Mouse (Mus musculus): ENCODE measurements around the gene Iqca. TPM values are rescaled to one million over a fixed set of nuclear protein-coding genes. Genes with fewer than 3 reads are reported as not detected.

Gene Iqca
- polyA plus RNA-seq, 1 experiment from 2014 or later, result not detected

DNA sequence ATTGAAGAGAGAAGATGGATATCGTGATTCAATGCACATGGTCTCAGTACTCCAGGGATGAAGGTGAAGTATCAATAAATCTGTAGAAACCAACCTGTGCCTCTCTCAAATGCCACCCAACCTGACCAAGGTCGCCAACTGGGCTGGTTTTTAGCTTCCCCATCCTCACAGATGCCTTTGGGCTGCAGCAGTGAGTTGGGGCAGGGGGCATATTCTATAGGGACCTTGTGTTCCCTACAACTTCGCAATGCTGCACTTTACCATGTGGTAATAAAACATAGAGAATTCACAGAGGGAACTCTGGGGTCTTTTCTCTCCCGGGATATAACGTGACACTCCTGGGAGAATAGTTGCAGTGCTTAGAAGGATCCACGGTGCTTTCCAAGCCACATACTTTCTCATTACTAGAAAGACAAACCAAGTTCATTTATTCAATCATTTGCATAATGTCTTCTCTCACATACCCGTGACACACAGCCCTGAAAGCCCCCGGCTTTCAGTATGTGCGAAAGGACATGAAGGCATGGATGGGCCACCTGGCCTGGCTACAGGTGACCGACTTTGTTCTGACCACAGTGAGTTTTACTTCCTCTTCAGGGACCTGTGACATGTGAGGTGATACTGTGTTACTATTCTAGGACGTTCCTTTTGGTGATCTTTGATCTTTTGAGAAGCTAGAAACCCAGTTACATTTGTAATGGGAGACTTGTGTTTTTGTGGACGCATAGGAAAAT is 27.9 kb upstream of the Iqca start:
- H3K4me3 ChIP-seq (ENCODE audit: low read length), result no peak overlapping the region
- H3K27ac ChIP-seq (ENCODE audit: low read length), result no peak overlapping the region
- no peak overlapping the region for H3K9ac ChIP-seq (ENCODE audit: low read depth, low read length)
- no peak for ATAC-seq
- H3K9me3 ChIP-seq (ENCODE audit: control insufficient read depth, low read length), result no peaks in the 10 kb centered on the region
- no peak overlapping the region for H3K4me2 ChIP-seq (ENCODE audit: low read depth, low read length)
- no peaks in the 10 kb centered on the region for H3K36me3 ChIP-seq (ENCODE audit: control insufficient read depth, insufficient read depth, low read length)
- WGBS, result 84% methylated on average over 12 of the region's 12 CpGs
- no peaks in the 10 kb centered on the region for H3K27me3 ChIP-seq (replicated peaks; ENCODE audit: control insufficient read depth, insufficient read depth, low read length)
- H3K4me1 ChIP-seq (ENCODE audit: control insufficient read depth, insufficient read depth, low read length), result no peaks in the 10 kb centered on the region

DNA sequence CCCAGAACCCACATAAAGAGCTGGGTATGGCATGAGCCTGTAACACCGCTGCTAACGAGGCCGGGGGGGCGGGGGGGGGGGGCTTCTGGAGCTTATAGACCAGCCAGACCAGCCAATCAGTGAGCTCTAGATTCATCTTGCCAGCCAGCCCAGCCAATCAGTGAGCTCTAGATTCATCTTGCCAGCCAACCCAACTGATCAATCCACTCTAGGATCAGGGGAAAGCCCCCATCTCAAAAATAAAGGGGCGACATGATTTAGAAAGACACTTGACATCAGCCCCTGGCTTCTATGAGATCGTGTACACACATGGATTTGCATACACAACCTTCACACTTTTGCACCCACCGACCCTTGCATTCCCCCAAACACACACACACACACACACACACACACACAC is 27.3 kb upstream of the Iqca start:
- Histone ChIP-seq H3K9me3 (ENCODE audit: control insufficient read depth, low read length) (no peaks in the 10 kb centered on the region), H3K4me3 (ENCODE audit: low read length) (no peak overlapping the region), H3K4me1 (ENCODE audit: control insufficient read depth, insufficient read depth, low read length) (no peaks in the 10 kb centered on the region), H3K27ac (ENCODE audit: low read length) (no peak overlapping the region), H3K4me2 (ENCODE audit: low read depth, low read length) (no peak overlapping the region), H3K27me3 (replicated peaks; ENCODE audit: control insufficient read depth, insufficient read depth, low read length) (no peaks in the 10 kb centered on the region), H3K36me3 (ENCODE audit: control insufficient read depth, insufficient read depth, low read length) (no peaks in the 10 kb centered on the region), H3K9ac (ENCODE audit: low read depth, low read length) (no peak overlapping the region)
- ATAC-seq, result no peak
- 86% methylated on average over 7 of the region's 7 CpGs for WGBS

DNA sequence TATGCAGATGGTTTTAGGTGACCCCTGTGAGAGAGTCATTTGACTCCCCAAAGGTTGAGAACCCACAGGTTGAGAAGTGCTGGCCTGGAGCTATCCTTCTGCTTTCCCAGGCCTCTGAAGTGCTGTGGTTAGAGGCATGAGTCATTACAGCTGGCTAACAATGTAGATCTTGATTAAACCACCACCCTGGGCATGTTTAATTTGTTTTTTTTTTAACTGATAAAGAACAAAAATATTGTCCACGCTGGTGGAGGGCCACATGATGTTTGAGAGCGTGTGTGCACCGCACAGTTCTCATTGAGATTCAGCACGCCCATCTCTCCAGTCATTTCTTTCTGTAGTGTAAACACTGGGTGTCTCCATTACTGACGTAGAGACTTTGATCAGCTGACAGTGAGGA is 24.8 kb upstream of the Iqca start:
- WGBS, result 47% methylated on average over 5 of the region's 5 CpGs
- no peaks in the 10 kb centered on the region for H3K4me1 ChIP-seq (ENCODE audit: control insufficient read depth, insufficient read depth, low read length)
- no peak for ATAC-seq
- H3K27ac ChIP-seq (ENCODE audit: low read length), result no peak overlapping the region
- no peaks in the 10 kb centered on the region for H3K36me3 ChIP-seq (ENCODE audit: control insufficient read depth, insufficient read depth, low read length)
- H3K9me3 ChIP-seq (ENCODE audit: control insufficient read depth, low read length), result no peaks in the 10 kb centered on the region
- no peaks in the 10 kb centered on the region for H3K27me3 ChIP-seq (replicated peaks; ENCODE audit: control insufficient read depth, insufficient read depth, low read length)
- H3K4me3 ChIP-seq (ENCODE audit: low read length), result no peak overlapping the region
- no peak overlapping the region for H3K9ac ChIP-seq (ENCODE audit: low read depth, low read length)
- no peak overlapping the region for H3K4me2 ChIP-seq (ENCODE audit: low read depth, low read length)

DNA sequence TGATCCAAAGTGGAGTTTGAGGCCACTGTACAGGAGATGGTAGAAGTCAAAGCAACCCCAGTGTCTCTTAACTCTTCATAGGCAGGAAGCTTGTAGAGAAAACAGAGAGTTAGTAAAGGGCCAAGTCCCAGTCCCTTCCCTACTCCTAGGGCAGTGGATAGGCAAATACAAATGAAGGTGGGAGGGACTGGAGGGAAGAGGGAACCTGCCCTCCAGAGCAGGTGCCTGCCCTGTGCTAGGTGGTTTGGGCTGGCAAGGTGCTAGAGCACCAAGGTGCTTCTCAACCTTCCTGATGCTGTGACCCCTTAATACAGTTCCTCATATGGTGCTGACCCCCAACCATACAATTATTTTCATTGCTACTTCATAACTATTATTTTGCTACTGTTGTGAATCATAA is 24.4 kb upstream of the Iqca start:
- no peak overlapping the region for H3K27ac ChIP-seq (ENCODE audit: low read length)
- ATAC-seq, result no peak
- no peak overlapping the region for H3K9ac ChIP-seq (ENCODE audit: low read depth, low read length)

DNA sequence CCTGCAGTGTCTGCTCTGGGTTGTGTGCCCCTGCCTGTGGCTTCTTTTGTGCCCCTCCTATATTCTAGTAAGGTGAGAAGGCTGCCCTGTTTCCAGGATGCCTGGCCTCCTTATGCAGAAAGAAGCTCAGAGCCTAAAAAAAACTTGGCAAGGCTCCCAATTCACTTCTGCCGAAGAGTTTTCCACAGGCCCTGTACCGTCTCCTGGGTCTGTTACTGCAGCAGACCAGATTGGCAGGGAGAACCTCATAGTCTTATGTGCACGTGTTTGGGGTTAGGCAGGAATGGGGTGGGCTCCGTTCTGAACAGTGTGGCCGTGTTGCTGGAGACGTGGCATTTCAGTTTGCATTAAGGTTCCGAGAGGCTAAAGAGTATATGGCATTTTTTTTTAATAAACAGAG is 23.0 kb upstream of the Iqca start:
- no peak overlapping the region for H3K4me3 ChIP-seq (ENCODE audit: low read length)
- no peak overlapping the region for H3K4me2 ChIP-seq (ENCODE audit: low read depth, low read length)
- H3K9me3 ChIP-seq (ENCODE audit: control insufficient read depth, low read length), result 0 out of 2 replicates have a peak, but pooled peaks cover 3% of the 10 kb centered on the region
- no peaks in the 10 kb centered on the region for H3K4me1 ChIP-seq (ENCODE audit: control insufficient read depth, insufficient read depth, low read length)
- H3K27ac ChIP-seq (ENCODE audit: low read length), result no peak overlapping the region
- H3K9ac ChIP-seq (ENCODE audit: low read depth, low read length), result no peak overlapping the region
- WGBS, result 54% methylated on average over 7 of the region's 7 CpGs
- no peaks in the 10 kb centered on the region for H3K27me3 ChIP-seq (replicated peaks; ENCODE audit: control insufficient read depth, insufficient read depth, low read length)
- ATAC-seq, result no peak
- no peaks in the 10 kb centered on the region for H3K36me3 ChIP-seq (ENCODE audit: control insufficient read depth, insufficient read depth, low read length)

More for the DNA sequence above, 24.4 kb upstream of the Iqca start:
- Histone ChIP-seq H3K27me3 (replicated peaks; ENCODE audit: control insufficient read depth, insufficient read depth, low read length) (no peaks in the 10 kb centered on the region), H3K36me3 (ENCODE audit: control insufficient read depth, insufficient read depth, low read length) (no peaks in the 10 kb centered on the region), H3K4me1 (ENCODE audit: control insufficient read depth, insufficient read depth, low read length) (no peaks in the 10 kb centered on the region), H3K4me2 (ENCODE audit: low read depth, low read length) (no peak overlapping the region), H3K9me3 (ENCODE audit: control insufficient read depth, low read length) (no peaks in the 10 kb centered on the region), H3K4me3 (ENCODE audit: low read length) (no peak overlapping the region)

DNA sequence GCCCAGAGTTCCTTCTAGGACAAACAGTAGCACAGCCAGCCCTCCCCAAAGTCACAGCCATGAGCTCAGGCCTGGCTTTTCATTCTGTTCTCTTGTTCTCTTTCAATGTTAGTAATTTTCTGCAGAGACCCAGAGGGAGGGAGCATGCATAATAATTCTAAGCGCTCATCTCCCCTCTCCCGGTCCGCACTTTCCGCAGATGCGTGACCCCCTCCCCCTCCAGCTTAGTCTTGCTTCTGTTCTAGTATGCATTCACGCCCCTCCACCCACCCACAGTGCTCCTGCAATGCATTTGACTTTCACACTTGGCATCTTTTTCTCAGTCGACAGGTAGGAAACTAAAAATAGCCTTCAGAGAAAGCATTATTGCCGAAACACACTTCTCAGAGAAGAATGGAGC is 21.1 kb upstream of the Iqca start:
- ATAC-seq, result no peak
- Histone ChIP-seq H3K27ac (ENCODE audit: low read length) (no peak overlapping the region), H3K36me3 (ENCODE audit: control insufficient read depth, insufficient read depth, low read length) (no peaks in the 10 kb centered on the region), H3K4me3 (ENCODE audit: low read length) (no peak overlapping the region), H3K4me1 (ENCODE audit: control insufficient read depth, insufficient read depth, low read length) (no peaks in the 10 kb centered on the region), H3K27me3 (replicated peaks; ENCODE audit: control insufficient read depth, insufficient read depth, low read length) (no peaks in the 10 kb centered on the region), H3K4me2 (ENCODE audit: low read depth, low read length) (no peak overlapping the region), H3K9me3 (ENCODE audit: control insufficient read depth, low read length) (0 out of 2 replicates have a peak, but pooled peaks cover 3% of the 10 kb centered on the region), H3K9ac (ENCODE audit: low read depth, low read length) (no peak overlapping the region)
- WGBS, result 65% methylated on average over 8 of the region's 8 CpGs

DNA sequence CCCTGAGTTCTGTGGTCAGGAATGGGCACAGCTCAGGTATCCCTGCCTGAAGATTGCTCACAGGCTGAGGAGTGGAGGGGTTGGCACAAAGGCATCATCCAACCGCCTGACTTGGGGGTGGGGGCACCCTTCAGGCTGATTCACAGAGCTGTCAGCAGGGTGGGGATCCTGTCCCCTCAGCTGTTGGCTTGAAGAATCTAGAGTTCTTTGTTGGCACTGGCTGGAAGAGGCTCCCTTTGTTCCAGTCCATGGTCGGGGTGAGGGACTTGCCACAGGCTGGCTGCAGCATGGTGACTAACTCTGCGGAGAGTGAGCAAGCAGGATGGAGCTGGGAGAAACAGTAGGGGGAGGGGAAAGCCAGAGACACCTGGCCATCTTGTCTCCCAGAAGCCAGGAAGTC is 11.1 kb upstream of the Iqca start:
- Histone ChIP-seq H3K4me3 (ENCODE audit: low read length) (no peak overlapping the region), H3K4me1 (ENCODE audit: control insufficient read depth, insufficient read depth, low read length) (0 out of 2 replicates have a peak, but pooled peaks cover 2% of the 10 kb centered on the region), H3K27ac (ENCODE audit: low read length) (no peak overlapping the region), H3K9ac (ENCODE audit: low read depth, low read length) (no peak overlapping the region), H3K36me3 (ENCODE audit: control insufficient read depth, insufficient read depth, low read length) (no peaks in the 10 kb centered on the region), H3K27me3 (replicated peaks; ENCODE audit: control insufficient read depth, insufficient read depth, low read length) (no peaks in the 10 kb centered on the region), H3K4me2 (ENCODE audit: low read depth, low read length) (no peak overlapping the region), H3K9me3 (ENCODE audit: control insufficient read depth, low read length) (no peaks in the 10 kb centered on the region)
- WGBS, result 45% methylated on average over 3 of the region's 3 CpGs
- no peak for ATAC-seq

DNA sequence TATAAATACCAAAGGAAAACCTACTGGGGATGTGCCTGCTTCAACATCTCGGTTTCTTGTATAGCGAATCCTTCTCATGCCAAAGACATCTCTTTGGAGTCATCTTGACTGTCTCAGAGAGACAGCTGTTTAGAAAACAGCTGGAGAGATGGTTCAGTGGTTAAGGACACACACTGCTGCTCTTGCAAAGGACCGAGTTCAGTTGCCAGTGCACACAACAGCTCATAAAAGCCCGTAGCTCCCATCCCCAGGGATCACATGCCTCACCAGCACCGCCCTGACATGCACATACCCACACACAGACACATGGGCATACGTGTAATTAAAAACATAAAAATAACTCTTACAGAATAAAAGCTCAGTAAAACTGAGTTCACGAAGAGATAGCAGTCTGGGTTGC is 10.0 kb upstream of the Iqca start:
- 69% methylated on average over 7 of the region's 7 CpGs for WGBS
- ATAC-seq, result no peak
- H3K27ac ChIP-seq (ENCODE audit: low read length), result no peak overlapping the region
- no peaks in the 10 kb centered on the region for H3K27me3 ChIP-seq (replicated peaks; ENCODE audit: control insufficient read depth, insufficient read depth, low read length)
- no peak overlapping the region for H3K4me2 ChIP-seq (ENCODE audit: low read depth, low read length)
- 0 out of 2 replicates have a peak, but pooled peaks cover 2% of the 10 kb centered on the region for H3K4me1 ChIP-seq (ENCODE audit: control insufficient read depth, insufficient read depth, low read length)
- no peaks in the 10 kb centered on the region for H3K36me3 ChIP-seq (ENCODE audit: control insufficient read depth, insufficient read depth, low read length)
- no peaks in the 10 kb centered on the region for H3K9me3 ChIP-seq (ENCODE audit: control insufficient read depth, low read length)
- H3K4me3 ChIP-seq (ENCODE audit: low read length), result no peak overlapping the region
- H3K9ac ChIP-seq (ENCODE audit: low read depth, low read length), result no peak overlapping the region

DNA sequence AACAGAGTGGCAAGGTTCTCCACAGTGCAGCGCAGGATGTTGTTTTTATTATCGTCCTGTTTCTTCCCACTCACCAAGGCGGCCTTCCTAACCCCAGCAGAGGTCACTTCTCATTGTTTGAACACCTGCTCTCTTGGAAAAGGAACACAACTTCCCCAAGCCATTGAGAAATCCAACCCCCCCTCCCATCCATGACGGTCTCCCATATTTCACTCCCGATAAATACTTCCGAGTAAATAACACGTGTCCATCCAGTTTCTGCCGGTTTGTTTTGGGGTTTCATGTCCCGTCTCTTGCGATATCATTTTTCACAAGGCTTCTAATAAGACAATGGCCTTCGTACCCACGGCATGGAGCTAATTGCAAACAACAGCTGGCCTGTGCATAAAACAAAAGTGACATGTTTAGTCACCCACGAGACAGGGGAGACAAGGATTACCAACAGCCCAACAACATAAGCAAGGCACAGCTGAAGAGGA is 9.2 kb upstream of the Iqca start:
- Histone ChIP-seq H3K4me3 (ENCODE audit: low read length) (no peak overlapping the region), H3K36me3 (ENCODE audit: control insufficient read depth, insufficient read depth, low read length) (no peaks in the 10 kb centered on the region), H3K4me1 (ENCODE audit: control insufficient read depth, insufficient read depth, low read length) (0 out of 2 replicates have a peak, but pooled peaks cover 2% of the 10 kb centered on the region), H3K9ac (ENCODE audit: low read depth, low read length) (no peak overlapping the region), H3K4me2 (ENCODE audit: low read depth, low read length) (no peak overlapping the region), H3K27me3 (replicated peaks; ENCODE audit: control insufficient read depth, insufficient read depth, low read length) (no peaks in the 10 kb centered on the region), H3K27ac (ENCODE audit: low read length) (no peak overlapping the region), H3K9me3 (ENCODE audit: control insufficient read depth, low read length) (no peaks in the 10 kb centered on the region)
- WGBS, result 51% methylated on average over 13 of the region's 13 CpGs
- ATAC-seq, result no peak

DNA sequence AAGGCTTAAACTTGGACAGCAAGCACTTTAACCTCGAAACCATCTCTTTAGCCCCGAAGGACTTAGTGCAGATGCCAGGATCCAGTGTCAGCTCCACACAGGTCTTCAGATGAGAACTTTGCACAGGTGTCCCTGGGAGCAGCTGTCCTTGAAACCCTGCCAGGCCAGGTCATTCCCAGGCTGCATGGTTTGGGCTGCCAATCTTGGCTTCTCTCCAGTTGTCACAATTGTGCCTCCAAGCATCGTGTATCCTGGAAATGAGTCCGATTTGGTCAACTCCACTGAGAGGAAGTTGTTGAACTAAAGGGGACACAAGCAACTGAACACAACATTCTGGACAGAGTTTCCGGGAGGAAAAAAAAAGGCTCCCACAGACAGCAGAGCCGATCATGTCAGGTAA is 8.4 kb upstream of the Iqca start:
- ATAC-seq, result no peak
- no peak overlapping the region for H3K4me2 ChIP-seq (ENCODE audit: low read depth, low read length)
- H3K4me1 ChIP-seq (ENCODE audit: control insufficient read depth, insufficient read depth, low read length), result no peaks in the 10 kb centered on the region
- H3K4me3 ChIP-seq (ENCODE audit: low read length), result no peak overlapping the region
- no peak overlapping the region for H3K9ac ChIP-seq (ENCODE audit: low read depth, low read length)
- no peaks in the 10 kb centered on the region for H3K36me3 ChIP-seq (ENCODE audit: control insufficient read depth, insufficient read depth, low read length)
- no peaks in the 10 kb centered on the region for H3K27me3 ChIP-seq (replicated peaks; ENCODE audit: control insufficient read depth, insufficient read depth, low read length)
- H3K27ac ChIP-seq (ENCODE audit: low read length), result no peak overlapping the region
- no peaks in the 10 kb centered on the region for H3K9me3 ChIP-seq (ENCODE audit: control insufficient read depth, low read length)
- 74% methylated on average over 6 of the region's 6 CpGs for WGBS

All from intestine, embryonic 16.5 days (tissue).